Mouse (Mus musculus) liver, adult 2 months (tissue): Measurements from ENCODE around the gene Gm44805.

Experiments used
- CTCF ChIP-seq: fragments of 200-500 bp; IDR thresholded peaks from 2 replicates; pipeline ENCODE4 v1.5.1; 2011; ENCODE audit warnings: low read depth, low read length, control low read depth
- POLR2A ChIP-seq: fragments of 200-500 bp; IDR thresholded peaks from 2 replicates; pipeline ENCODE4 v1.6.1; 2011; ENCODE audit warnings: low read length, control low read depth; ENCODE audit not compliant: insufficient read depth; ENCODE audit errors: extremely low read depth

DNA sequence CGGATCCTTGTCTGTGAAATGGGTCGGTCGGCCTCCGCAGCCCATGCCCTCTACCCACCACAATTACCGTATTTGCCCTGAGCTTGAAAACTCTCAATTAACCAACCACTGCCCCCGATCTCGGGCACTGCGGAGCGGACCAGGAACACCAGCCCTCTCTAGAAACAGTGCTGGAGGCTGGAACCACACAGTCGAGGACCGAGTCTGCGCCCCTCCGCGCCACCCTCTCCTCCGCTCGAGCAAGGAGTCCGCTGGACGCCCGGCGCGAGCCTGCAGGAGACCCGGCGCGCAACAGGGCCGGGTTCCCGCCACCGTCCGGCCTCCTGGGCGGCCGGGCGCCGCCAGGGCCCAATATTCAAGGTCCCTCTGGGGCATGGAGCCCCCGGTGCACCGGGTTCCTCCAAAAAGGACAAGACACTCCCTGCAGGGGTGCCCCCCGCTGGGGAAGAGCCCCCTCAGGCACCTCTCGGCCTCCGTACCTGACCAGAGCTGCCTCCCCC, 16.7 kb downstream of the Gm44805 start:
- TF ChIP-seq POLR2A (no peak), CTCF (no peak)
